Comparison of ENCODE assay signal across 28 mouse cellular contexts in the genomic region with DNA sequence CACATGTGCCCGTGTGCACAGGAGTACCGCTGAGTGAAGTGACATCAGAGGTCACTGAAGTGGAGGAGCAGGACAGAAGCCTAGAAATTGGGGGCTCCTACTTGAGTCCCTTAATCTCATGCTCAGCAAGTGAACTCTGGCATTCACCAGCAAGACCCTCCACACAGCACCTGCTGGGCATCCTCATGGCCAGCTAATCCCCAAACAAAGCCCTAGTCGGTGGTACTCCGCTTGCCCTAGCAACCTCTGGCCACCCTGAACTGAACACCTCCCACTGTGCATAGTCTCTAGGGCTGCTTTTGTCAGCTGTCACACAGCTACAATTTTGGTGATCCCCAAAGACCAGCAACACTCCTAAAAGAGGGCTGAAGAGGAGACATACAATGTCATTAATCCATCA. TPM values are rescaled to one million over a fixed set of nuclear protein-coding genes. Genes with fewer than 3 reads are reported as not detected.
DNase-seq lines count a peak whose midpoint lies in the region; TF ChIP-seq lines count a peak whose summit lies in the region.
"Had no signal": no experiment of that assay in that cellular context is flagged by ENCODE, and none has a peak within 500 bp of the region (broad histone marks: within the 10 kb centered on the region; RNA-seq: fewer than 3 reads in every experiment).

No protein-coding gene starts in this region.

- DNase-seq in layer of hippocampus, adult 2 months (ENCODE audit: low spot score in 2 of 2), result no peak
- DNase-seq in layer of hippocampus, adult 9-10 months (ENCODE audit: low spot score), result no peak
- DNase-seq in testis, postnatal 14 days (ENCODE audit: low spot score), result no peak
- no peak for DNase-seq in left cerebral cortex, postnatal 14 days (ENCODE audit: low spot score in 2 of 2)
- DNase-seq: adrenal gland, postnatal 10 days; adrenal gland, postnatal 36 days; B cell, adult 2 months; cerebellum, adult 18-20 months; cerebellum, adult 9-10 months; cerebellum, postnatal 14 days; gastrocnemius, postnatal 10 days; gastrocnemius, postnatal 36 days; heart, adult 2 months; heart, postnatal 14 days; heart, postnatal 4 days had no signal

- WGBS in small intestine, adult 2 months, result 93% methylated on average over 4 of the region's 4 CpGs

- no peak for TF ChIP-seq CTCF in layer of hippocampus, adult 2 months (conservative IDR thresholded peaks at IDR 0.05)
- TF ChIP-seq CTCF in testis, adult 2 months (IDR thresholded peaks at IDR 0.05; ENCODE audit: control insufficient read depth, insufficient read depth, insufficient replicate concordance, low read depth, low read length), result no peak
- no peak for TF ChIP-seq CTCF in small intestine, adult 2 months (IDR thresholded peaks at IDR 0.05; ENCODE audit: extremely low read depth, insufficient read length, insufficient replicate concordance, low read depth, low read length)

- no peak overlapping the region for H3K4me3 ChIP-seq in layer of hippocampus, adult 2 months
- H3K4me3 ChIP-seq in testis, adult 2 months (ENCODE audit: control insufficient read depth, low read depth, low read length), result peak overlapping the region; percentile 75
- no peak overlapping the region for H3K4me3 ChIP-seq in small intestine, adult 2 months (ENCODE audit: low read depth, low read length)
- H3K4me3 ChIP-seq: embryonic facial prominence, embryonic 12.5 days; embryonic facial prominence, embryonic 15.5 days; forebrain, embryonic 12.5 days; forebrain, embryonic 15.5 days; heart, adult 2 months; heart, embryonic 10.5 days; heart, embryonic 13.5 days had no signal

- H3K4me1 ChIP-seq in testis, adult 2 months (ENCODE audit: control insufficient read depth, insufficient read depth, low read length), result no peaks in the 10 kb centered on the region; the same call in 1 of the 2 replicates
- H3K4me1 ChIP-seq in small intestine, adult 2 months (ENCODE audit: control insufficient read depth, insufficient read depth, insufficient read length, low read length), result peaks cover 27% of the 10 kb centered on the region
- H3K4me1 ChIP-seq: forebrain, embryonic 15.5 days had no signal

- H3K27ac ChIP-seq in layer of hippocampus, adult 2 months, result peak overlapping the region; percentile 25; the same call in 1 of the 2 replicates
- H3K27ac ChIP-seq in testis, adult 2 months (ENCODE audit: control insufficient read depth, insufficient read depth, low read depth, low read length), result no peak overlapping the region
- peak overlapping the region; percentile 82 for H3K27ac ChIP-seq in small intestine, adult 2 months (ENCODE audit: insufficient read depth, low read depth, low read length)
- H3K27ac ChIP-seq: embryonic facial prominence, embryonic 12.5 days; embryonic facial prominence, embryonic 15.5 days; forebrain, embryonic 12.5 days; forebrain, embryonic 15.5 days; heart, adult 2 months; heart, embryonic 10.5 days; heart, embryonic 13.5 days; hindbrain, embryonic 14.5 days; hindbrain, postnatal 0 days had no signal

- intact Hi-C loops in left cerebral cortex, postnatal 14 days (cut with DNase I), result no loop called here

- no peaks in the 10 kb centered on the region for H3K36me3 ChIP-seq in testis, adult 2 months (ENCODE audit: control insufficient read depth, insufficient read depth, low read length)
- peaks cover 13% of the 10 kb centered on the region for H3K36me3 ChIP-seq in small intestine, adult 2 months (ENCODE audit: control insufficient read depth, insufficient read depth, low read length)
- H3K36me3 ChIP-seq: forebrain, embryonic 12.5 days; forebrain, embryonic 15.5 days; G1E had no signal

- no peak for TF ChIP-seq POLR2A in testis, adult 2 months (IDR thresholded peaks at IDR 0.05; ENCODE audit: control insufficient read depth, low read depth, low read length)
- no peak for TF ChIP-seq POLR2A in small intestine, adult 2 months (IDR thresholded peaks at IDR 0.05; ENCODE audit: low read depth, low read length)

- H3K27me3 ChIP-seq in testis, adult 2 months (ENCODE audit: control insufficient read depth, insufficient read depth, low read length), result no peaks in the 10 kb centered on the region
- no peaks in the 10 kb centered on the region for H3K27me3 ChIP-seq in small intestine, adult 2 months (ENCODE audit: control insufficient read depth, insufficient read depth, low read length)
- H3K27me3 ChIP-seq: embryonic facial prominence, embryonic 12.5 days; embryonic facial prominence, embryonic 15.5 days; forebrain, embryonic 12.5 days; forebrain, embryonic 15.5 days; Patski had no signal

RNA-seq across cellular contexts. Expression of a gene that starts 44.3 kb away (rescaled TPM):
- 10 to 100 TPM; 30.3 to 33.3 TPM for total RNA-seq in layer of hippocampus, adult 2 months (2021)
- 71.5 and 79.1 TPM in 2 replicates for polyA plus RNA-seq in testis, adult 2 months (2012; rRNA removed)
- 17.4 and 27.3 TPM in 2 replicates for polyA plus RNA-seq in small intestine, adult 2 months (2012; rRNA removed)
- 10 to 100 TPM; 17.7 to 19.6 TPM for total RNA-seq in left cerebral cortex, postnatal 14 days (2021)
- total RNA-seq: G1E; granulocyte monocyte progenitor cell, adult 5-6 weeks had no signal
